In the genomic region with DNA sequence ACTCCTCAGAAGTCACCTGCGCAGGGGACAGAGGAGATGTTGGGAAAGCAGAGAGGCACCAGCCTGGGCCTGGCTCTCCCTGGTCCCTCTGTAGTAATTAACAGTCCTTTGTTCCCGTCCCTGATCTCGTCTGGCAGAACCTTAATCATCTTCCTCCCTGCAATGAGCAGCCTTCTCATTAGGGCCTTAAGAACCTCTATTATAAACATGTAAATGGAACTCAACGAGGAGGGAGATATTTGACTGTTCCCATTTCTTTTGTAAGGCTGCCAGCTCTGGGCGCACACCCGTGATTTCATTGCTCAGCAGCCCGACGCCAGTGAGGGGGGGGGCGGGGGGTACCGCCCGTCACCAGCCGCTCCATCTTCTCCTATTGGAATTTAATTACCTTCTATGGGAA, we compare ENCODE assay signal across 16 mouse cellular contexts.
DNase-seq lines count a peak whose midpoint lies in the region; ATAC-seq and TF ChIP-seq lines count a peak whose summit lies in the region.
"Had no signal": no experiment of that assay in that cellular context is flagged by ENCODE, and none has a peak within 500 bp of the region (broad histone marks: within the 10 kb centered on the region; RNA-seq: fewer than 3 reads in every experiment).

No protein-coding gene starts in this region.

- H3K9me3 ChIP-seq in hindbrain, postnatal 0 days (ENCODE audit: low read length): no peaks in the 10 kb centered on the region
- H3K9me3 ChIP-seq in heart, embryonic 12.5 days (replicated peaks): no peaks in the 10 kb centered on the region
- H3K9me3 ChIP-seq: heart, embryonic 10.5 days; intestine, embryonic 15.5 days; limb, embryonic 13.5 days had no signal

- peak; percentile 40 for DNase-seq in left cerebral cortex, postnatal 14 days (ENCODE audit: low spot score in 2 of 2)
- no peak for DNase-seq in left cerebral cortex, postnatal 10 days (ENCODE audit: extremely low spot score in 1 of 2, low spot score in 2 of 2)
- DNase-seq in brain, adult 2 months (ENCODE audit: low read depth, low spot score): peak; percentile 65
- DNase-seq in brain, embryonic 18.5 days (ENCODE audit: low read depth, low spot score): peak; percentile 46
- peak; percentile 12 for DNase-seq in hindbrain, postnatal 0 days (ENCODE audit: low spot score)
- no peak for DNase-seq in heart, adult 18-20 months
- DNase-seq in thymus, postnatal 10 days (ENCODE audit: low spot score in 2 of 2): no peak
- DNase-seq: cerebellum, postnatal 25 days; gastrocnemius, postnatal 14 days; kidney, postnatal 4 days; lung, postnatal 10 days had no signal

- TF ChIP-seq CTCF in hindbrain, postnatal 0 days (IDR thresholded peaks at IDR 0.05; ENCODE audit: low read depth): no peak

- H3K36me3 ChIP-seq in hindbrain, postnatal 0 days (ENCODE audit: insufficient read depth, low read length): no peaks in the 10 kb centered on the region
- no peaks in the 10 kb centered on the region for H3K36me3 ChIP-seq in heart, embryonic 12.5 days
- H3K36me3 ChIP-seq: heart, embryonic 10.5 days; intestine, embryonic 15.5 days; limb, embryonic 13.5 days had no signal

- peaks cover 5% of the 10 kb centered on the region; the same call in 1 of the 2 replicates for H3K27me3 ChIP-seq in hindbrain, postnatal 0 days (ENCODE audit: insufficient read depth, low read length)
- peaks cover 24% of the 10 kb centered on the region for H3K27me3 ChIP-seq in heart, embryonic 12.5 days (replicated peaks)
- H3K27me3 ChIP-seq: intestine, embryonic 15.5 days had no signal

- WGBS in hindbrain, postnatal 0 days: 15% methylated on average over 12 of the region's 12 CpGs
- WGBS in heart, embryonic 12.5 days: 67% methylated on average over 12 of the region's 12 CpGs

- intact Hi-C loops in left cerebral cortex, postnatal 14 days (cut with DNase I): no loop called here
- intact Hi-C loops in left cerebral cortex, postnatal 10 days (cut with DNase I): no loop called here

- no peak overlapping the region for H3K9ac ChIP-seq in hindbrain, postnatal 0 days (replicated peaks; ENCODE audit: low read length)
- no peak overlapping the region for H3K9ac ChIP-seq in heart, embryonic 12.5 days
- H3K9ac ChIP-seq: intestine, embryonic 15.5 days; limb, embryonic 13.5 days had no signal

- H3K4me3 ChIP-seq in hindbrain, postnatal 0 days (ENCODE audit: low read length): no peak overlapping the region
- H3K4me3 ChIP-seq in heart, embryonic 12.5 days: no peak overlapping the region
- H3K4me3 ChIP-seq: heart, embryonic 10.5 days; intestine, embryonic 15.5 days; left cerebral cortex, adult 2 months; limb, embryonic 13.5 days had no signal

- H3K4me1 ChIP-seq in hindbrain, postnatal 0 days (ENCODE audit: insufficient read depth, low read length): 0 out of 2 replicates have a peak, but pooled peaks cover 4% of the 10 kb centered on the region
- H3K4me1 ChIP-seq in heart, embryonic 12.5 days (replicated peaks): no peaks in the 10 kb centered on the region
- H3K4me1 ChIP-seq: heart, embryonic 10.5 days; intestine, embryonic 15.5 days; limb, embryonic 13.5 days had no signal

- no peak overlapping the region for H3K27ac ChIP-seq in hindbrain, postnatal 0 days
- H3K27ac ChIP-seq in heart, embryonic 12.5 days (ENCODE audit: poor library complexity, severe bottlenecking): no peak overlapping the region
- H3K27ac ChIP-seq: heart, embryonic 10.5 days; intestine, embryonic 15.5 days; left cerebral cortex, adult 2 months; limb, embryonic 13.5 days had no signal

- H3K4me2 ChIP-seq in hindbrain, postnatal 0 days (ENCODE audit: low read depth, low read length): no peak overlapping the region
- no peak overlapping the region for H3K4me2 ChIP-seq in heart, embryonic 12.5 days
- H3K4me2 ChIP-seq: intestine, embryonic 15.5 days; limb, embryonic 13.5 days had no signal

- ATAC-seq in hindbrain, postnatal 0 days: no peak
- no peak for ATAC-seq in heart, embryonic 12.5 days (ENCODE audit: insufficient number of reproducible peaks, low FRiP score)
- ATAC-seq: intestine, embryonic 15.5 days had no signal

Comparison
In these comparisons a context has a peak if more than half of its experiments do, and no peak if none do; other contexts are left out.
1. DNase-seq: peak in left cerebral cortex, postnatal 14 days (2 of 2), brain, adult 2 months (single experiment), brain, embryonic 18.5 days (single experiment) and hindbrain, postnatal 0 days (single experiment); none in left cerebral cortex, postnatal 10 days (0 of 2), heart, adult 18-20 months (0 of 2) and thymus, postnatal 10 days (0 of 2).